10 mouse cellular contexts compared by ENCODE assay signal in the genomic region with DNA sequence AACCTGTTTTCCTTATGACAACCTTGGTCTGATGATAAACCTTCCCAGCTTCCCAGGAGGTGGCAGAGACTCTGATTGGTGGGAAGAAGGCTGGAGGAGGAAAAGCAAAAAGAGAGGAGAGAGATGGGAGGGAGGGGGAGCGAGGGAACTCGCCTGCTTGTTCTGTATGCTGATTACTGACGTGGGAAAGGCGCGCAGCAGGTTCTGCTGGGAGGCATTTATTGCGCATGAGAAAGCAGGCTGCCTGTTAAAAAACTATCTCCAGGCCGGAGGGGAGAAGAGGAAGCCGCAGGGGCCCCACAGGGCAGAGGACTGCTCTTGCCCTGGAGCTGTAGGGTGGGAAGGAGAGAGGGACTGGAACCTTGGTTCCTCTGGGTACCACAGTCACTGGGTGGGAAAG. TPM values are rescaled to one million over a fixed set of nuclear protein-coding genes. Genes with fewer than 3 reads are reported as not detected.
DNase-seq lines count a peak whose midpoint lies in the region; ATAC-seq and TF ChIP-seq lines count a peak whose summit lies in the region.
"Had no signal": no experiment of that assay in that cellular context is flagged by ENCODE, and none has a peak within 500 bp of the region (broad histone marks: within the 10 kb centered on the region; RNA-seq: fewer than 3 reads in every experiment).

No protein-coding gene starts in this region.

- no peaks in the 10 kb centered on the region for H3K36me3 ChIP-seq in heart, embryonic 12.5 days
- no peaks in the 10 kb centered on the region for H3K36me3 ChIP-seq in hindbrain, postnatal 0 days (ENCODE audit: insufficient read depth, low read length)
- H3K36me3 ChIP-seq: embryonic facial prominence, embryonic 13.5 days; lung, embryonic 15.5 days had no signal

- peaks cover 55% of the 10 kb centered on the region for H3K4me1 ChIP-seq in heart, embryonic 12.5 days (replicated peaks)
- H3K4me1 ChIP-seq in hindbrain, postnatal 0 days (ENCODE audit: insufficient read depth, low read length) = peaks cover 25% of the 10 kb centered on the region

- TF ChIP-seq CTCF in hindbrain, postnatal 0 days (IDR thresholded peaks at IDR 0.05; ENCODE audit: low read depth) = no peak

- no peaks in the 10 kb centered on the region; the same call in 1 of the 2 replicates for H3K27me3 ChIP-seq in heart, embryonic 12.5 days (replicated peaks)
- H3K27me3 ChIP-seq in hindbrain, postnatal 0 days (ENCODE audit: insufficient read depth, low read length) = no peaks in the 10 kb centered on the region
- H3K27me3 ChIP-seq: embryonic facial prominence, embryonic 13.5 days; lung, embryonic 15.5 days had no signal

- DNase-seq in heart, adult 9 months (ENCODE audit: low spot score in 2 of 2) = no peak
- peak; percentile 65 for DNase-seq in embryo, embryonic 11 days
- peak; percentile 79 for DNase-seq in hindbrain, postnatal 0 days (ENCODE audit: low spot score)
- peak; percentile 53 for DNase-seq in mesoderm, embryonic 11.5 days (ENCODE audit: low read depth, low spot score)
- DNase-seq in spleen, postnatal 36 days (ENCODE audit: low spot score in 2 of 2) = no peak
- no peak for DNase-seq in kidney, postnatal 10 days
- no peak for DNase-seq in adrenal gland, postnatal 36 days

- H3K4me2 ChIP-seq in heart, embryonic 12.5 days = 0 out of 2 replicates have a peak overlapping the region, but pooled peaks have one; percentile 8
- H3K4me2 ChIP-seq in hindbrain, postnatal 0 days (ENCODE audit: low read depth, low read length) = peak overlapping the region; percentile 43
- H3K4me2 ChIP-seq: embryonic facial prominence, embryonic 13.5 days; lung, embryonic 15.5 days had no signal

- no peak for ATAC-seq in heart, embryonic 12.5 days (ENCODE audit: insufficient number of reproducible peaks, low FRiP score)
- ATAC-seq in hindbrain, postnatal 0 days = peak; percentile 61

- H3K27ac ChIP-seq in heart, embryonic 12.5 days (ENCODE audit: poor library complexity, severe bottlenecking) = no peak overlapping the region
- H3K27ac ChIP-seq in hindbrain, postnatal 0 days = peak overlapping the region; percentile 42; the same call in 1 of the 2 replicates
- H3K27ac ChIP-seq: embryonic facial prominence, embryonic 13.5 days; lung, embryonic 15.5 days had no signal

- no peaks in the 10 kb centered on the region for H3K9me3 ChIP-seq in heart, embryonic 12.5 days (replicated peaks)
- no peaks in the 10 kb centered on the region for H3K9me3 ChIP-seq in hindbrain, postnatal 0 days (ENCODE audit: low read length)
- H3K9me3 ChIP-seq: embryonic facial prominence, embryonic 13.5 days; lung, embryonic 15.5 days had no signal

- peak overlapping the region; percentile 41; the same call in 1 of the 2 replicates for H3K9ac ChIP-seq in heart, embryonic 12.5 days
- H3K9ac ChIP-seq in hindbrain, postnatal 0 days (replicated peaks; ENCODE audit: low read length) = no peak overlapping the region
- H3K9ac ChIP-seq: embryonic facial prominence, embryonic 13.5 days; lung, embryonic 15.5 days had no signal

- H3K4me3 ChIP-seq in heart, embryonic 12.5 days = no peak overlapping the region
- H3K4me3 ChIP-seq in hindbrain, postnatal 0 days (ENCODE audit: low read length) = no peak overlapping the region
- H3K4me3 ChIP-seq: embryonic facial prominence, embryonic 13.5 days; lung, embryonic 15.5 days had no signal

- WGBS in heart, embryonic 12.5 days = 10% methylated on average over 8 of the region's 8 CpGs
- 3% methylated on average over 8 of the region's 8 CpGs for WGBS in hindbrain, postnatal 0 days

RNA-seq across cellular contexts. Expression of gene Optc, which starts 20.8 kb away (rescaled TPM):
- 0.22 and 0.66 TPM in 2 replicates for polyA plus RNA-seq in heart, embryonic 12.5 days (2016; fragmentation: Nextera tagmentation; extraction: Ambion mirVana)
- total RNA-seq in hindbrain, postnatal 0 days (2014; rRNA removed) = 8.5 and 10.4 TPM in 2 replicates
- 3.7 and 4.6 TPM in 2 replicates for polyA plus RNA-seq in hindbrain, postnatal 0 days (2015; fragmentation: Nextera tagmentation; extraction: Ambion mirVana)
- 1 to 10 TPM; 1.2 TPM for total RNA-seq in adrenal gland, postnatal 36 days (2021)

RNA-seq across cellular contexts. Expression of gene Prelp, which starts 34.2 kb away (rescaled TPM):
- 2.5 and 2.7 TPM in 2 replicates for polyA plus RNA-seq in heart, embryonic 12.5 days (2016; fragmentation: Nextera tagmentation; extraction: Ambion mirVana)
- total RNA-seq in hindbrain, postnatal 0 days (2014; rRNA removed) = 6.1 and 9.1 TPM in 2 replicates
- 7.1 and 8.0 TPM in 2 replicates for polyA plus RNA-seq in hindbrain, postnatal 0 days (2015; fragmentation: Nextera tagmentation; extraction: Ambion mirVana)
- total RNA-seq in adrenal gland, postnatal 36 days (2021) = 10 to 100 TPM; 42.1 to 44.9 TPM

Comparison
In these comparisons a context has a peak if more than half of its experiments do, and no peak if none do; other contexts are left out.
1. DNase-seq: peak in embryo, embryonic 11 days (single experiment), hindbrain, postnatal 0 days (single experiment) and mesoderm, embryonic 11.5 days (single experiment); none in heart, adult 9 months (0 of 2), spleen, postnatal 36 days (0 of 2), kidney, postnatal 10 days (single experiment) and adrenal gland, postnatal 36 days (0 of 2).